Comparison of ENCODE assay signal across 7 mouse cellular contexts in genomic region chr8:95080381-95081341, GRCm38 (mm10). TPM values are rescaled to one million over a fixed set of nuclear protein-coding genes. Genes with fewer than 3 reads are reported as not detected.
DNase-seq lines count a peak whose midpoint lies in the region; ATAC-seq lines count a peak whose summit lies in the region.

Katnb1 (plus strand) TSS chr8:95081186.

- peak within 1 kb of the TSS; percentile 59 for H3K27ac ChIP-seq in intestine, embryonic 15.5 days
- H3K27ac ChIP-seq in midbrain, embryonic 10.5 days (replicated peaks): peak within 1 kb of the TSS; percentile 91

- peak within 1 kb of the TSS; percentile 87 for H3K4me2 ChIP-seq in intestine, embryonic 15.5 days (replicated peaks)

- H3K9me3 ChIP-seq in intestine, embryonic 15.5 days: no peaks in the 10 kb centered on the region
- no peaks in the 10 kb centered on the region for H3K9me3 ChIP-seq in midbrain, embryonic 10.5 days (replicated peaks)

- intact Hi-C loops in gastrocnemius, postnatal 36 days (cut with DNase I): no loop called here
- intact Hi-C loops in left cerebral cortex, postnatal 25 days (cut with DNase I): no loop called here

- H3K36me3 ChIP-seq in intestine, embryonic 15.5 days: no peaks in the 10 kb centered on the region
- peaks cover 29% of the 10 kb centered on the region for H3K36me3 ChIP-seq in midbrain, embryonic 10.5 days

- H3K4me3 ChIP-seq in intestine, embryonic 15.5 days (replicated peaks): peak within 1 kb of the TSS; percentile 70
- peak within 1 kb of the TSS; percentile 92 for H3K4me3 ChIP-seq in midbrain, embryonic 10.5 days

- no peaks in the 10 kb centered on the region for H3K27me3 ChIP-seq in intestine, embryonic 15.5 days (replicated peaks)
- H3K27me3 ChIP-seq in midbrain, embryonic 10.5 days (ENCODE audit: low read depth, poor library complexity, severe bottlenecking): no peaks in the 10 kb centered on the region

- peak; percentile 99 for DNase-seq in adrenal gland, adult 2 months
- DNase-seq in embryo, embryonic 11.5 days (ENCODE audit: low read depth, low spot score): peak; percentile 99
- peak; percentile 91 to 97 for DNase-seq in gastrocnemius, postnatal 36 days
- peak; percentile 98 to 100 for DNase-seq in left cerebral cortex, postnatal 25 days (ENCODE audit: low spot score in 2 of 2)
- peak; percentile 99 for DNase-seq in midbrain, embryonic 10.5 days (ENCODE audit: low spot score)
- peak; percentile 94 for DNase-seq in right cerebral cortex, postnatal 4 days

- 0 out of 2 replicates have a peak, but pooled peaks cover 5% of the 10 kb centered on the region for H3K4me1 ChIP-seq in intestine, embryonic 15.5 days (replicated peaks)
- H3K4me1 ChIP-seq in midbrain, embryonic 10.5 days: peaks cover 23% of the 10 kb centered on the region

- H3K9ac ChIP-seq in intestine, embryonic 15.5 days: peak within 1 kb of the TSS; percentile 70

- under 1% methylated on average over 47 of the region's 47 CpGs for WGBS in intestine, embryonic 15.5 days
- WGBS in midbrain, embryonic 10.5 days: under 1% methylated on average over 47 of the region's 47 CpGs

- ATAC-seq in intestine, embryonic 15.5 days: peak; percentile 98

RNA-seq across cellular contexts. Expression of gene Katnb1, which starts in this region (rescaled TPM):
- 10 to 100 TPM; 11.0 to 17.7 TPM for total RNA-seq in adrenal gland, adult 2 months (2021)
- 18.9 and 19.1 TPM in 2 replicates for polyA plus RNA-seq in adrenal gland, adult 2 months (2012; rRNA removed)
- total RNA-seq in gastrocnemius, postnatal 36 days (2021): 1 to 10 TPM; 6.1 to 8.2 TPM
- 13.9 and 14.6 TPM in 2 replicates for polyA plus RNA-seq in intestine, embryonic 15.5 days (2015; fragmentation: Nextera tagmentation; extraction: Ambion mirVana)
- total RNA-seq in left cerebral cortex, postnatal 25 days (2021): 10 to 100 TPM; 47.0 to 47.5 TPM
- 32.0 and 34.2 TPM in 2 replicates for polyA plus RNA-seq in midbrain, embryonic 10.5 days (2016; fragmentation: Nextera tagmentation; extraction: Ambion mirVana)

Comparison
In these comparisons a context has a peak if more than half of its experiments do, and no peak if none do; other contexts are left out.
1. Peak in every context shown above with its lines: DNase-seq, ATAC-seq, H3K4me3 ChIP-seq and H3K27ac ChIP-seq.